Comparison of ENCODE assay signal across 12 mouse cellular contexts in the genomic region with DNA sequence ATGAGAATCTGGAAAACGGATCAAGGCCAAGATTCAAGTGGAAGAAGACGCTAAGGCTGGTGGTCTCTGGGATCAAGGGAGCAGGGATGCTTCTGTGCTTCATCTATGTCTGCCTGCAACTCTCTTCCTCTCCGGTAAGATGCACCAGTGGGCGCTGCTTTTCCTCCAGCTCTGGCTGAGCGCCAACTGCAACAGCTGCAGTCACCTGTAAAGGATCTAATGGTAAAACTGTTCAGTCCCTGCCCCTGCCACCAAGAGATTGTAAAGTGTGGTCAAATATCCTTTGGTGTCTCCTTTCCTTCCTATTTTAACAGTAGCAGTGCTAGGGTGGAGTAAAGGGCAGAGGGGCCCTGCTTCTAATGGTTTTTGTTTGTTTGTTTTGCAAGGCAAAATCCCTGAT. TPM values are rescaled to one million over a fixed set of nuclear protein-coding genes. Genes with fewer than 3 reads are reported as not detected.
DNase-seq lines count a peak whose midpoint lies in the region; ATAC-seq lines count a peak whose summit lies in the region.
"Had no signal": no experiment of that assay in that cellular context is flagged by ENCODE, and none has a peak within 500 bp of the region (broad histone marks: within the 10 kb centered on the region; RNA-seq: fewer than 3 reads in every experiment).

No protein-coding gene starts in this region.

- no peak for ATAC-seq in embryonic facial prominence, embryonic 14.5 days (ENCODE audit: low read depth)
- no peak for ATAC-seq in liver, embryonic 12.5 days
- ATAC-seq in intestine, embryonic 15.5 days = peak; percentile 49; the same call in 1 of the 2 replicates
- no peak for ATAC-seq in monocyte, adult 5-6 weeks (replicated peaks; ENCODE audit: insufficient number of reproducible peaks, low FRiP score, low TSS enrichment, poor library complexity, severe bottlenecking)
- ATAC-seq: forebrain, embryonic 14.5 days had no signal

- no peak overlapping the region for H3K4me2 ChIP-seq in embryonic facial prominence, embryonic 14.5 days (ENCODE audit: low read depth, low read length)
- no peak overlapping the region for H3K4me2 ChIP-seq in liver, embryonic 12.5 days
- no peak overlapping the region for H3K4me2 ChIP-seq in intestine, embryonic 15.5 days (replicated peaks)

- H3K27ac ChIP-seq in embryonic facial prominence, embryonic 14.5 days (replicated peaks; ENCODE audit: low read depth, low read length) = no peak overlapping the region
- no peak overlapping the region for H3K27ac ChIP-seq in embryonic facial prominence, embryonic 10.5 days (replicated peaks)
- H3K27ac ChIP-seq in liver, embryonic 12.5 days = no peak overlapping the region
- no peak overlapping the region for H3K27ac ChIP-seq in intestine, embryonic 15.5 days

- H3K9me3 ChIP-seq in embryonic facial prominence, embryonic 14.5 days (ENCODE audit: control insufficient read depth, low read length) = no peaks in the 10 kb centered on the region
- H3K9me3 ChIP-seq in embryonic facial prominence, embryonic 10.5 days = no peaks in the 10 kb centered on the region
- no peaks in the 10 kb centered on the region for H3K9me3 ChIP-seq in liver, embryonic 12.5 days (replicated peaks)
- H3K9me3 ChIP-seq in intestine, embryonic 15.5 days = no peaks in the 10 kb centered on the region

- H3K4me1 ChIP-seq in embryonic facial prominence, embryonic 14.5 days (ENCODE audit: control insufficient read depth, insufficient read depth, low read length) = no peaks in the 10 kb centered on the region
- peaks cover 7% of the 10 kb centered on the region; the same call in 1 of the 2 replicates for H3K4me1 ChIP-seq in embryonic facial prominence, embryonic 10.5 days
- H3K4me1 ChIP-seq in liver, embryonic 12.5 days = no peaks in the 10 kb centered on the region
- no peaks in the 10 kb centered on the region; the same call in 1 of the 2 replicates for H3K4me1 ChIP-seq in intestine, embryonic 15.5 days (replicated peaks)

- H3K27me3 ChIP-seq in embryonic facial prominence, embryonic 14.5 days (replicated peaks; ENCODE audit: control insufficient read depth, insufficient read depth, low read length) = no peaks in the 10 kb centered on the region
- no peaks in the 10 kb centered on the region for H3K27me3 ChIP-seq in embryonic facial prominence, embryonic 10.5 days (replicated peaks; ENCODE audit: low read depth, poor library complexity, severe bottlenecking)
- no peaks in the 10 kb centered on the region for H3K27me3 ChIP-seq in liver, embryonic 12.5 days (replicated peaks)
- no peaks in the 10 kb centered on the region for H3K27me3 ChIP-seq in intestine, embryonic 15.5 days (replicated peaks)

- WGBS in embryonic facial prominence, embryonic 14.5 days = 56% methylated on average over 3 of the region's 5 CpGs
- WGBS in embryonic facial prominence, embryonic 10.5 days = 67% methylated on average over 5 of the region's 5 CpGs
- 56% methylated on average over 5 of the region's 5 CpGs for WGBS in liver, embryonic 12.5 days (ENCODE audit: insufficient replicate concordance)
- 30% methylated on average over 5 of the region's 5 CpGs for WGBS in intestine, embryonic 15.5 days

- DNase-seq in embryonic facial prominence, embryonic 14.5 days (ENCODE audit: low spot score) = peak; percentile 58
- no peak for DNase-seq in embryonic facial prominence, embryonic 10.5 days (ENCODE audit: low spot score)
- peak; percentile 24 for DNase-seq in liver
- peak; percentile 59 for DNase-seq in thymus, postnatal 14 days
- no peak for DNase-seq in spleen, postnatal 14 days (ENCODE audit: low spot score in 2 of 2)
- DNase-seq: lung, postnatal 10 days had no signal

- no peak overlapping the region for H3K4me3 ChIP-seq in embryonic facial prominence, embryonic 14.5 days (ENCODE audit: low read depth, low read length)
- H3K4me3 ChIP-seq in embryonic facial prominence, embryonic 10.5 days = no peak overlapping the region
- no peak overlapping the region for H3K4me3 ChIP-seq in liver, embryonic 12.5 days
- no peak overlapping the region for H3K4me3 ChIP-seq in intestine, embryonic 15.5 days (replicated peaks)

- H3K9ac ChIP-seq in embryonic facial prominence, embryonic 14.5 days (ENCODE audit: low read depth, low read length) = no peak overlapping the region
- no peak overlapping the region for H3K9ac ChIP-seq in liver, embryonic 12.5 days
- no peak overlapping the region for H3K9ac ChIP-seq in intestine, embryonic 15.5 days

- no peaks in the 10 kb centered on the region for H3K36me3 ChIP-seq in embryonic facial prominence, embryonic 14.5 days (ENCODE audit: control insufficient read depth, insufficient read depth, low read length)
- no peaks in the 10 kb centered on the region for H3K36me3 ChIP-seq in embryonic facial prominence, embryonic 10.5 days (replicated peaks)
- no peaks in the 10 kb centered on the region for H3K36me3 ChIP-seq in liver, embryonic 12.5 days
- no peaks in the 10 kb centered on the region for H3K36me3 ChIP-seq in intestine, embryonic 15.5 days

RNA-seq across cellular contexts. Expression of a gene that starts 0.4 kb away (rescaled TPM):
- polyA plus RNA-seq in embryonic facial prominence, embryonic 14.5 days (2014; fragmentation: Nextera tagmentation; extraction: Ambion mirVana) = 0.08 and 0.33 TPM in 2 replicates
- polyA plus RNA-seq in embryonic facial prominence, embryonic 10.5 days (2016; fragmentation: Nextera tagmentation; extraction: Ambion mirVana) = not detected in 2 replicates
- polyA plus RNA-seq in liver, embryonic 12.5 days (2016; fragmentation: Nextera tagmentation; extraction: Ambion mirVana) = not detected in 2 replicates
- 0.09 TPM in 1 of 2 replicates, not detected in the other for polyA plus RNA-seq in intestine, embryonic 15.5 days (2015; fragmentation: Nextera tagmentation; extraction: Ambion mirVana)
- total RNA-seq in monocyte, adult 5-6 weeks (2017) = 0.58 to 2.3 TPM (median 1.3 TPM) in 3 replicates
- total RNA-seq: heart, adult 8-10 months had no signal
- polyA plus RNA-seq: forebrain, embryonic 14.5 days; testis, adult 2 months had no signal

Comparison
In these comparisons a context has a peak if more than half of its experiments do, and no peak if none do; other contexts are left out.
1. DNase-seq: peak in embryonic facial prominence, embryonic 14.5 days (single experiment), liver (single experiment) and thymus, postnatal 14 days (single experiment); none in embryonic facial prominence, embryonic 10.5 days (single experiment) and spleen, postnatal 14 days (0 of 2).